Mouse (Mus musculus): Measurements from ENCODE around the gene Usp39. TPM values are rescaled to one million over a fixed set of nuclear protein-coding genes. Genes with fewer than 3 reads are reported as not detected.

Gene Usp39
- total RNA-seq (2021), result 10 to 100 TPM; 17.2 to 18.4 TPM
- long read RNA-seq, experiment 1, transcript Usp39-201 (13 exons, 2,244 nt), result major isoform, 33 of 36 reads
- long read RNA-seq, experiment 1, partial matches to known transcripts, result 2 of 36 reads
- long read RNA-seq, experiment 1, other reads (novel, unspliced or antisense), result 1 of 36 reads
- long read RNA-seq, experiment 2, transcript Usp39-201 (13 exons, 2,244 nt), result major isoform, 22 of 27 reads
- long read RNA-seq, experiment 2, partial matches to known transcripts, result 2 of 27 reads
- long read RNA-seq, experiment 2, other reads (novel, unspliced or antisense), result 3 of 27 reads

DNA sequence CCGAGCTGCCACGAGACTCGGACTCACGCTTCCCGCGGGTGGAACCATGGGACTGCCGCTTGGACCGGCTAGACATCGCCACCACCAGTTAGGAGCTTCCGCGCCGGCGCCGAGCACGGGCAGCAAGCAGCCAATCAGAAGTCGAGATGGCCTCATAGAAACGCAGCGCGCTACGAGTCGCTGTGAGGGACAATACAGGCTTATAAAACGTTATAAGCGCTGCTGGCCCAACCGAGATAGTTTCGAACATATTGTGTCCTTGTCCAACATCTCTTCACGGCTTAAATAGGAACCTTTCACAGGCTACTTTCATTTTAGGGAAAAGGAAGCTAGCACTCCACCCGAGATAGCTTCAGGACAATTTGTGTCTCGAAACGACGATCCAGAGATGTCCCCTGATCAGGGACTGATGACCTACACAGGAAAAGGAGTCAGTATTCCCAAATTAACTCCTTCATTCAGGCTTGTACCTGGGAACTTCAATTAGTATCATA is at the start of gene Usp39:
Gene Usp39 (minus strand): TSS at position 111 of the 494 bp plus-strand sequence.
- DNase-seq, result peak; percentile 89

DNA sequence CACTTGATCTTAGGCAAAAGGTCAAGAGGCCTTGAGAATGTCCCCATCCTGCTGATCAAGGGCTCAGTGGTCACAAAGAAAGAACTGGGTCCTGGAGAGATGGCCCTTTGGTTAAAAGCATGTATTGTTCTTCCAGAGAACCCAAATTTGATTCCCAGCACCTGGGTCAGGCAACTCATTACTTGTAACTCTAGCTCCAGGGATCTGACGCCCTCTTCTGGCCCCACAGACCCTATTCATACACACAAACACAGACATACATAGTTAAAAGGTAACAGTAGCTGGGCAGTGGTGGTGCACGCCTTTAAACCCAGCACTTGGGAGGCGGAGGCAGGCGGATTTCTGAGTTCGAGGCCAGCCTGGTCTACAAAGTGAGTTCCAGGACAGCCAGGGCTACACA is 47.4 kb upstream of the Usp39 start:
- no peak for DNase-seq

DNA sequence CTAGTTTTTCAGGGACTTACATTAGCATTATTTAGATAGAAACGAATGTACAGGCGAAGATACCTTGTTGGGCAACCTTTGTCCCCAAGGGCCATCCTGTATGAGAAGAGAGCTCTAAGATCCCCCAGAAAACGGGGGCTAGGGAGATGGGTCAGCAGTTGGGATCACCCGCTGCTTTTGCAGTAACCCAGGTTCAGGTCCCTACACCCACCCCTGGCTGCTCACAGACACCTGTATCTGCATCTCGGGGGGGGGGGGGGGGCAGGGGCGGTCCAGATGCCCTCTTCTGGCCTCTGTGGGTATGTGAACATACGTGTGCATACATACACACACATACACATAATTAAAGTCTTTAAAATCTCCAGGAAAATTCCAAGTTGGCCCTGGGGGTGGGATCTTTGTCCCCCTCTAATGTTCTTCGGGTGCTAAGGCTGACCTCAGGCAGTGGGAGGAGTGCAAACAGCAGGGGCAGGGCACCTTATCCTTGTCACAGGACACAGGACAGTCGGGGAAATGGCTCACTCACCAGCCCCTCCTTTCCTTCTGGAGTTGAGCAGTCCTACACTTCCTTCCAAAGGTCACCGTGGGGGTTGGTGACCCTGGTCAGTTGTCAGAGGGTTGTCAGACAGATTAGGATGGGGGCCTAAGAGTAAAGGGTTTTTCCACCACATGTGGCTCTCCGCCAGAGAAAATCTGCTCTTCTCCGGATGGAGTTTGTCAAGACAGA is 46.0 kb upstream of the Usp39 start:
- peak; percentile 19 for DNase-seq

DNA sequence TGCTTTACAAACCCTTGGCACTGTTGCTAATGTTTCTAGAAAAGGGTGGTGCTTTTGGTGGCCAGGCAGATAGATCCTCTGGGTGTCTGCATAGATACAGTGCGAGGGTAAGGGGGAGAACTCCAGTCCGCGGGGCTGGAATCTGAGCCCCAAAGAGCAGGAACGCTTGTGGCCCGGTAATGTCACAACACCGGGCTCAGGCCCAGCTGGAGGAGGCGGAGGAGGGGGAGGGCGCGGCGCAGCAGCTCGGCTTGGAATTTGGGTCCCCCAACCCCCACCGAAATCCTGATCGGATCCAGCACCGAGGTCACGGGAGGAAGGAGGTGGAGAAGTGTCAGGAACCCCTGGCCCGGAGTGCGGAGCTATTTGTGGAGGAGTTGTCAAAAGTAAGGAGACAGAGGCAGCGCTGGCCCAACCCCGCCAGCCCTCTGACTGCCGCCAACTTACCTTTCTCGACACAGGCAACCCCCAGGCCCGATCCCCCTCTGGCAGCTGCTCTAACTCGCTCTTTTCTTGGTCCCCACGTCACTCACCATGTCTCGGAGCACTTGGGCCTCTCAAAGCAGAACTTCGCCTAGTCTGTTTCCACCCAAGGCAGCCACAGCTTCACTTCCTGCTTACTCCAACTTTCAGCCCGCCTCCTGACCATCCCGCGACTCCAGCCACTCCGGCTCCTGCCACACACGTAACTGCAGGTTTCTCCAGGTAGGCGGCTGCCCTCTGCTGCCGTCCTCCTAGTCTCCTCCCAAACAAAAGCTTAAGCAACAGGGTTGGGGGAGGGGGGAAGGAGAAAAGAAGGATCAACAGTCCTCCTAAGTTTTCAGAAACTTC is 45.2 kb upstream of the Usp39 start, which contains the start of gene Vamp8:
Gene Vamp8 (minus strand): TSS at position 763 of the 831 bp plus-strand sequence.
- DNase-seq, result peak; percentile 87

DNA sequence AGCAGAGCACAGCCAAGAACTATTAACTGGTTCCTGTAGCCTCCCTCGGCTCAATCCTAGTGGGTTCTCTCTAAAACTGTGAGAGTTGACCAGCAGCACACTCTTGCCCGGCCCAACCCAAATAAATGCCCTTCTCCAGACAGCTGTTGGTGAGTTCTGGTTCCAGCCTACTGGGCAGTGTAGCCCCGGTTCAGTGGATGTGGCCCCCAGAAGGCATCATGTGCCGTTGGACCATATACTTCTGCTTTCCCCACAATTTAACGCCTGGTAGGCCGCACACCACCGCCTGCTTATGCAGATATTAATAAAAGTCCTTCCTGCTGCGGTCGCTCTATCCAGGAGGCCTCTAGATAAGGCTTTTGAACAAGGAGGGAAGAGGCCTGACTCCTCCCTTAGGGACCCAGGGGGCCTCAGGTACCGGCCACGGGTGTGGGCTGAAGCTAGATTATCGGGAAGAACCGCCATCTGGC is 44.5 kb upstream of the Usp39 start:
- DNase-seq, result no peak

DNA sequence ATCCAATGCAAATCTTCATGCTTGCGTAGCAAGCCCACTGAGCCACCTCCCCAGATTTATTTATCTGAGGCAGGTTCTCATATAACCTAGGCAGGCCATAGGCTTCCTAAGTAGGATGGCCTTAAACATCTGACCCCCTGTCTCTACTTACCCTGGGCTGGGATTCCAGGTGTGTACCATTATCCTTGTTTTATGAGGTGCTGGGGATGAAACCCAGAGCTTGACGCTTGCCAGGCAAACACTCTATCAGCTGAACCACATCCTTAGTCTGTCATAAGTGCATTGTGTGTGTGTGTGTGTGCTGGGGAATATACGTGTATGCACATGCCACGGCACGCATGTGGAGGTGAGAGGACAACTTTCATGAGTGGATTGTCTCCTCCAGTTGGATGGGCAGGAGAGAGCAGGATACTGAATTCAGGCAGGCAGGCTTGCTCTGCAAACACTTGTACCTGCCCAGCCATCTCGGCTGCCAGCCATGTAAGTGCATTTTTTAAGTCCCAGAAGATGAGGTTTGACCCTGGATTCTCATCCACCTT is 43.9 kb upstream of the Usp39 start:
- DNase-seq, result no peak

DNA sequence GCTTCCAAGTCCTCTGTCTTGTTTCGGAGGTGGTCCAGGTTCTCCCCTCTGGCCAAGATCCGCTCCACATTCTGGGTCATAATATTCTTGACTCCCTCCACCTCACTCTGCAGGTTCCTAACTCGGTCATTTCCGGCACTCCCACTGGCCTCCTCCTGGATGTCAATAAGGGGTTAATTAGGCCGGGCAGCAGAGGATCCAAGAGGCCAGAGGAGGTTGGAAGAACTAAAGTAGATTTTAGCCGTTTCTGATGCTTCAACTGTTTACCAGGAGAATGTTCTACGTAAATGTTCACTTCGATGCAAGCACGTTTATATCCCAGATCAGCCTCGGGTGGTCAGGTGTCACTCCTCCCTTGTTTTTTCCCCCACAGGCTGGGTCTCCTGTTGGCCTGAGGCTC is 43.3 kb upstream of the Usp39 start:
- DNase-seq, result no peak

DNA sequence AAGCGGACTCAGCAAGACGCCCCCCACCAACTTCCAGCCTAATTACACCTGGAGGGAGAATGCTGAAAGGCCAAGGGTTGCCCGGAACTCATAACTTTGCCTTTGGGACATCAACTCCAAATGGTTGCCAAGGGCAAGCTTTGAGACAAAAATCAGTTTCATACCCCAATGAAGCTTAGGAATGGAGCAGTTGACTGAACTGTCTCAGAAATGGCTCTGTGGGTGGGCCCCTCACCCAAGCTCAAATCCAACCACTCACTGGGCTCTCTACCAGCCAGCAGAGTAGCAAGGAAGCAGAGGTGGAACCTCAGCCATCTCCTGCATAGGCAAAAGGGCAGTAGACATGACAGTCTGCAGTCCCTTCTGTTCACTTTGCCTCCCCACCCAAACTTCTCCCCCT is 42.8 kb upstream of the Usp39 start:
- no peak for DNase-seq

DNA sequence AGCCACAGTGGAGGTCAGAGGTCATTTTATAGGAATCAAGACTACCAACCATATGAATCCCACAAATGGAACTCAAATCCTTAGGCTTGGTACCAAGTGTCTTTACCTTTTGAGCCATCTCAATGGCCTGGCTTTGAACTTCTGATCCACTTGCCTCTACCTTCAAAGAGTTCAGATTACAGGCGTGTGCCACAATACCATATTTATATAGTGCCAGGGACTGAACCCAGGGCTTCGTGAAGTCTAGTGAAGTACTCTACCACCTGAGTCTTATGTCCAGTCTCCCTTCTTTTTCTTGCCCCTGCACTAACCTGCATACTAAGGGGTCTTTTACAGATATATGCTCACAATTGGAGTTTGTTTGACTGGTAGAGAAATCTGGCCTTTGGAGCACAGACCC is 41.6 kb upstream of the Usp39 start:
- no peak for DNase-seq

DNA sequence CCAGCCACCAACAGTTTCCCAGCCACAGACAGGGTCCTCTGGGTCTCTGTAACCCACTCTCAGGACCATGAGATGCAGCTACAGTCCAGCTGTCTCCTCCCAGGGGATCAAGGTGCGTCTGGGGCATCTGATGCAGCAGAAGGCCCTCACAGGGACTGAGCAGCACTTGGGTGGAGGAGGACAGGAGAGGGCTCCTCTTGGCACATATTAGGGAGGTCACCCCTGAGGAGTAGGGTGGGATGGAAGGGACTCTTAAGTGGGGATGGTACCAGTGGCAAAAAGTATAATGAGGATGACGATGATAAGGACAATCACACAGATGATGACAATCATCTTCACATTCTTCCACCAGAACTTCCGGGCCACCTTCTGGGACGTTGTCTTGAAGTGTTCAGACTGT is 40.3 kb upstream of the Usp39 start:
- no peak for DNase-seq

DNA sequence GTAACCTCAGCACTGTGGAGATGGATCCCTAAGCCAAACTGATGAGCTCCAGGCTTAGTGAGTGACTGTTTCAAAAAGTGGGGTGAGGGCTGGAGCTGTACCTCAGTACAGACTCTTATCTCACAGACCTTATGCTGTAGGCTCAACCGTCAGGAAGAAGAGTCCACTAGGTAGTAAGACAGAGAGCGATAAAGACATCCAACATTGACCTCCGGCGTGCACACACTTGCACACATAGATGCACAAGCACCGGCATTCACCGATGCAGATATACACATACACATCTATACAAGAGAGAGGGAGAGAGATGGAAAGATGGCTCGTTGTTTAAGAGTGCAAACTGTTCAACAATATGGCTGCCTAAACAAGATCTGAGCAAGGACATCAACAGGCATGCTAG is 39.0 kb upstream of the Usp39 start:
- no peak for DNase-seq

DNA sequence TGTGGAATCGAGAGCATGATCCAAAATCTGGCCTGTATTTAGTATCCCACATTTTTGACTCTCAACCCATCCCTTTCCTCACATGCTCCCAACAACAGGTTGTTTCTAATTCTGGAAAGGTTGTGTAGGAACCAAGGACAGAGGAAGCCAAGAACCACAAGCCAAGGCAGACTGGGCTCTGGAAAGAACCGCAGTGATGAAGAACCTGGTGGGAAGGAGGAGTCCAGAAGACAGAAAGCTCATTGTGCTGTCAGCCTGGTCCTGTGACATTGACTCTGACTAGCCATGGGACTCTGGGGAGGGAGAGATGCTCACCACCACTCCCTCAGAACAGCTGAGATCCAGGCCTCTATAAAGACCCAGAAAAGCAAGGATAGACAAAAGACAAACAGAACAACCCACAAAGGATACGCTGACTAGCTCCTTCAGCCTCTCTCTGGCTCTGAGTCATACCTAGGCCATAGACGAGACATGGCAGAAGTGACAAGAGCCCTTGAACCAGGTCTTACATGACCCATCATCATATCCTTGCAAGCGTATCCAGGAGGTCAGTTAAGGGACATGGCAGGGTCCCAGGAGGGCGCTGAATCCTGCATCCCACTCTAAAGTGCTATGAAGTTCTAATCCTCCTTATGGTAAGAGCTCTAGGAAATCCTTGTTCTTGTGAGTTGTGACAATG is 38.3 kb upstream of the Usp39 start:
- DNase-seq, result no peak

DNA sequence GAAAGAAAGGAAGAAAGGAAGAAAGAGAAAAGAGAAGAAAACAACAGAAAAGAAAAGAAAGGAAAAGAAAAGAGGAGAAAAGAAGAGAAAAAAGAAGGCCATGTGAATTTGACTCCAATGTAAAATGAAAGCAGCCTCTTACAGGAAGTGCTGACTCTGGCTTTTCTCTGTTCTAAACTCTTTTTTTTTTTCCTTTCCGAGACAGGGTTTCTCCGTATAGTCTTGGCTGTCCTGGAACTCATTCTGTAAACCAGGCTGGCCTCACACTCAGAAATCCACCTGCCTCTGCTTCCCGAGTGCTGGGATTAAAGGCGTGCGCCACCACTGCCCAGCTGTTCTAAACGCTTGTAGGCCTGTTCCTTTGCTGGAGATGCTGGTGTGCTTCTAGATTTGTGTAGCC is 37.5 kb upstream of the Usp39 start:
- DNase-seq, result no peak

DNA sequence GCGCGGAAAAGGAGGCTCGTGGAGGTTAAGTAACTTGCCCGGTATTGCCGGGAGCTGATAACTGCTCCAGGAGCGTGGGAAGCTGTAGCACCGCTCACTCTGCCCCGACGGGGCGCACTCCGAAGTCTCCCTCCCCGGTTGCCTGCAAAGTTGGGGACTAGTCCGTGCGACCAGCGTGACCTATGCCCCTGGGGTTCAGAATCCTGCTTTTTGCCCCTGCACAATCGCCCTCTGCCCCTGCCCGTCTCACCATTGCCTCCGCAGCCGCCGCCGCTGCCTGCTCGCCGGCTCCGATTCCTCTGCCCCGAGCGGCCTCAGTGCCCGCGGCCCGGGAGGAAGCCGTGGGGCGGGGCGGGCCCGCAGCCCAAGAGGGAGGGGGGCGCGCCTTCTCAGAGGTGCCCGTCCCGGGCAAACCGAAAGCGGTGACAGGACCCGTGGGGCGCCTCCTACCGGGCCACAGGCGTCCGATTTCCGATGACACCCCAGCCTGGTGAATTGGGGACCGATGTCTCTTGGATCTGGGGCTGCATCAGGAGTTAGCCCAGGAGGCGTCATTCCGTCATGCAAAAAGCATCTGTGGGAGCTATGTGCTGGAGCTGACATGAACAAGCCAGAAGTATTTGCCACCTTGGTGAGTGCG is 35.3 kb upstream of the Usp39 start, which contains the start of gene Vamp5:
Gene Vamp5 (minus strand): TSS at position 338 of the 640 bp plus-strand sequence.
- peak; percentile 84 for DNase-seq

DNA sequence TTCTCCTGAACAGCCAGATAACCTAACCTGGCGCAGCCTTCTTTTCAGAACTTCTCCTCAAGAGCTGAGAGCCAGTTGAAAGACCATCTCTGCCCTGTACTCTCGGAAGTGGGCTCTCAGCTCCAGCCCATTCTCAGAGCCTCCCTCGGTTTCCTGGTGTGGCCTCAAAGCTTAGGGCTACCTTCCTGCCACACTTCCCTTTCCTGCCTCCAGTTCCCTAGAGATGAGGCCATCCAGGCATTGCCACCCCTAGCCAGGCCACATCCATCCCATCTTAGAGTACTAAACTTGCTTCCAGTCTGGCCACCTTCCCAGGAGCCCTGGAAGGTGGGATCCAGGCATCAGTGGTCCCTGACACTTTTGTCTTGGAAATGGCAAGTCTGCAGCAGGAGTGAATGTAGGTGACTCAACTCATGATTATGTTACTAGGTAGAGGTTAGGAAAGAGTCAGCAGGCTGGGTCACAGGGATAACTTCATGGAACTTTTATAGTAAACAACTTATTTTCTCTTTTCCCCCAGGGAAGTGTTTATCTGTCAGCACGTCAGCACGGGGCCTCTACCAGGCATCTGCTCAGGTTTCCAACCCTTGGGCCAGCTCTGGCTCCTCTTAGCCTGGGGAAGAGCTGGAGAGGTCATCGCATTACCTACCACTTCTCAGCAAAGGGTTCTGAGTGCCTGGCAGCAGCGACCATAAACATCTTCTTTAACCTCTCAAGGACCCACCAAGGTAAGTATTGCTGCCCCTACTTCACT is 34.6 kb upstream of the Usp39 start:
- DNase-seq, result no peak

DNA sequence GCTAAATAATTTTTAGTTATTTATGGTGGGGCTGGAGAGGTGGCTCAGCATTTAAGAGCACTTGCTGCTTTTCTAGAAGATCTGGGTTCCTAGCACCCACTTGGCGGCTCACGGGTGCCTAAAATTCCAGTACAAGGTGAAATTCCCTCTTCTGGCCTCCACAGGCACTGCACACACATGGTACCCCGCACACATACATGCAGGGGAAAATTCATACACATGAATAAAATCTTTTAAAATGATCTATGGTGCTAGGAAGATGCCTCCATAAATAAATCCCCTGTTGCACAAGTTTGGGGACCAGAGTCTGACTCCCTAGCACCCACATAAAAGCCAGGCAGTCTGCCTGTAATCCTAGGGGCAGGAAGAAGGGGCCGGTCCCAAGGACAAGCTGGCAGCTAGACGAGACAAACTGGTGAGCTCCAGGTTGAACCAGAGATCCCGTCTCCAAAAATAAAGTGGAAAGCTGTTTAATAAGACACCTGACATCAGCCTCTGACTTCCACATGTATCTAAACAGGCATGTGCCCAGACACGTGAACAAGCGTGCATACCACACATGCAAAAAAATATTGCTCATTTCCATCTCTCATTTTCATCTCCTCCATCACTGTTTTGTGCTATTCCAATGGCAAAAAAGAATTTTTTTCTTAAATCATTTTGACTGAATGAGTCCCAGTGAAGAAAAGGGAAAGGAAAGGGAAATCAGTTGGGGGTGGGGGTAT is 33.7 kb upstream of the Usp39 start:
- DNase-seq, result no peak

DNA sequence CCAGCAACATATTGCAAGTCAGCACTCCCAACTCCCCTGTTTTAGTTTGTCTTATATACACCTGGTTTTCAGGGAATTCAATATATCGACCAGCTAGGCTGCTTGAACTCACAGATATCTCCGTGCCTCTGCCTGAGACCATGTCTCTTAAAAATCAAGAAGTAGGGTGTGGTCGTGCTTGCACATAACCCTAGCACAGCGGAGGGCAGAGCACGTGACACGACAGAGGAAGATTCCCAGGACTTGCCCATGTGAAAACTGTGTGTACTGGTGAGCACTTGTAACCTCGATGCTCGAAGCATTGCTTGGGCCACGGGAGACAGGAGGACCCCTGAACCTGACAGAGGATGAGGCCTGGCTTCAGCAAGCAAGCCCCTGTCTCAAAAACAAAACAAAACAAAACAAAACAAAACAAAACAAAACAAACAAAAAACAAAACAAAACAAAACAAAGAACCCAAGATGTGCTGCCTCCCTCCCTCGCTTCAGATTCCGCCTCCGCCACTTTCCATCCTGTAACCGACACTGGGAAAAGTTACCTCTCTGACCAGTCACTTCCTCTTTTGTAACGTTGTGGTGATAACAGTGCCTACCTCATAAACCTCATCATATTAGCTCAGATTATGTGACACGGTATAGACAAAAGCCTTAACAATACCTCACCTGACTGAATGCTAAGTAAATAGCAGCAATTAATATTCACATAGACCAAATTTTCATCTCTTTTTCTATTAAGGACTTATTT is 30.0 kb upstream of the Usp39 start:
- no peak for DNase-seq

DNA sequence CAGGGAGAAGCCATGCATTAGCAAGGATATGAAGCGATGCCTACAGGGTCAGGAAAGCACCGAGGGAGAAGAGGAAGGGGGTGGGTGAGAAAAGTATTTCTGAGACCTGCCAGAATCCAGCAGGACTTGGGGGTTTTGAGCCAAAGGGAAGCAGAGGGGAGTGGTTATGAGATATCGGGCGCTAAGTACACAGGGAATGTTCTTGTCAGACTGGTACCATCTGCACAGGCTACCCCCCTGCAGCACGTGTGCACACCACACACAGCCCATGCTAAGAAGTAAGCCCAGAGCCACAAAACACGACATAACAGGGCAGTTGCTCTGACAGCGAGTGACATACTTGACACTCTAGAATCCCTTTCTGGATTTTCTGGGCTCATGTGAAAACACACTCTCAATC is 29.2 kb upstream of the Usp39 start:
- DNase-seq, result no peak

DNA sequence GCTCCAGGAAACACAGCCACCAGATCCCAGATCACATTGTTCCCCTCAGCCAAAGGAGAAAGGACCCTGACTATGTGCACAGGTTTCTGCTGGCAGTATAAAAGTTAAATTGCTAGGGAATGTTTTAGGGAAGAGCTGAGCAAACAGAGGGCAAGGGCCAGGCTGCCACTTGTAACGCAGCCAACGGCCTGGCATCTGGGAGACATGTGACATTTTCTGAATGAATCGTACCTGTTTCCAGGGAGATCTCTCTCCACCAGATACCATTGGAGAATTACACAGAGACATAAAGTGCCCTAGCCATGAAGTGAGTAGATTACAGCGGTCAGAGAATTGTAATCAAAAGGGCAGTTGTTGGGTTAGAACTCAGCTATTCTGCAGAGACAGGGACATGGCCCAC is 28.2 kb upstream of the Usp39 start:
- DNase-seq, result no peak
